Mouse (Mus musculus) myocyte (in vitro differentiated cells): ENCODE data around the gene Gper1.

ENCODE experiments used
- CEBPB ChIP-seq: IDR thresholded peaks from 2 replicates; pipeline ENCODE4 v1.6.1; 2011; ENCODE audit warnings: mild to moderate bottlenecking, moderate library complexity; ENCODE audit not compliant: poor library complexity, insufficient read depth, severe bottlenecking
- MAX ChIP-seq: IDR thresholded peaks from one replicate; pipeline ENCODE4 v1.6.1; 2011; ENCODE audit warnings: low read depth, mild to moderate bottlenecking, control low read depth
- MYOD1 ChIP-seq, 3 experiments: IDR thresholded peaks; one replicate each; pipeline ENCODE4 v1.6.1; 2011; ENCODE audit warnings: control low read depth in 2 of 3, low read depth in 2 of 3, mild to moderate bottlenecking in 2 of 3, moderate library complexity in 1 of 3; ENCODE audit not compliant: insufficient read length in 2 of 3, control insufficient read depth in 1 of 3
- POLR2A ChIP-seq: IDR thresholded peaks from one replicate; pipeline ENCODE4 v1.6.1; 2011; ENCODE audit warnings: low read depth, mild to moderate bottlenecking, control low read depth, moderate library complexity; ENCODE audit not compliant: insufficient read length
- POLR2AphosphoS2 ChIP-seq: IDR thresholded peaks from one replicate; pipeline ENCODE4 v1.6.1; 2011; ENCODE audit warnings: low read depth, control low read depth; ENCODE audit not compliant: insufficient read length
- SRF ChIP-seq: IDR thresholded peaks from one replicate; pipeline ENCODE4 v1.6.1; 2011; ENCODE audit warnings: low read depth; ENCODE audit not compliant: control insufficient read depth, insufficient read length

DNA sequence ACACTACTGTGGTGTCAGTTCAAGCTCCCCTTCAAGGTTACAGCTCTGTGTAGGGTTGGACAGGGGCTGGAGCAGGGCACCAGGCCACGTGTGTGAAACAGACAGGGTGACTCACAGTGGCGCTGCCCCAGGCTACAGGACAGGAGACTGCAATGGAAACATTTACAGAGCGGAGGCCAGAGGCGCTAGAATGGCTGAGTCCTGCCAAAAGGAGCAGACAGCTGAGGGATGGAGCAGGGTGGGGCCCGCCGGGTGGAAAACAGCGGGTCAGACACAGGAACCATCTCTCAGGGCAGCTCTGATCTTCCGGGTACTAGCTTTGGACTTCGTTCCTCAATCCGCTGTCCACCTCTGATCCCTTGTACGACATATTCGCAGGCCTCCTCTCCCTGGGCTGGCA is 13.5 kb upstream of the Gper1 start:
- TF ChIP-seq POLR2A = no peak
- TF ChIP-seq CEBPB = no peak
- peak in 2 of 3 experiments; percentile 28 to 50 for TF ChIP-seq MYOD1 (IDR thresholded peaks at IDR 0.05; ENCODE audit: control insufficient read depth in 1 of 3, insufficient read length in 2 of 3, low read depth in 2 of 3)
- no peak for TF ChIP-seq POLR2AphosphoS2
- no peak for TF ChIP-seq SRF
- no peak for TF ChIP-seq MAX
